Mouse (Mus musculus): ENCODE data around the gene Limch1.

- no peak for TF ChIP-seq POLR2A (IDR thresholded peaks at IDR 0.05; ENCODE audit: extremely low read depth, insufficient read depth, low read length)
- TF ChIP-seq CTCF (IDR thresholded peaks at IDR 0.05; ENCODE audit: low read depth, low read length) = no peak
Measured at GRCm38 (mm10) chr5:66917353-66918315, 172.0 kb downstream of the Limch1 start.
